Mouse (Mus musculus): ENCODE results near the gene Sash1. TPM values are rescaled to one million over a fixed set of nuclear protein-coding genes. Genes with fewer than 3 reads are reported as not detected.

The Sash1 gene
- polyA plus RNA-seq, 1 experiment from 2014 or later: 4.1 TPM

DNA sequence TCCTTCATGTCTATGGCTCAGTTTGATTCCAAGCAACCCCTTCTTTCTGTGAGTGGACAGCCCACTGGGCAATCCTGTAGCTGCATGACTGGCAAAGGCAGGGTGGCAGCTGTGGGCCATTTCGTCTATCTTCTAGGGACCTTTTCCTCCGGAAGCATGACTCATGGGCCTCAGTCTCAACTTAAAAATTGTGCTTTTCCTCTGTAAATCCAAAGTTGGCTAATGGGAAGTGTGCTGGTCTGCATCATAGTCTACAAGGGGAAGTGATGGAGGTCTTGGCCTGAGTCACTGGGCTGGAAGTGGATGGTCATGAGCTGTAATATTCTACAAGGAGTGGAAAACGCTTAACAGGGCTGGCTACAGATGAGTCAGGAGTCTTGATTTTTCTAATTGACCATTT is 15.5 kb downstream of the Sash1 start:
- no peak overlapping the region for H3K4me3 ChIP-seq
- H3K4me1 ChIP-seq: peaks cover 8% of the 10 kb centered on the region; the same call in 1 of the 2 replicates
- WGBS: 94% methylated on average over 3 of the region's 3 CpGs

DNA sequence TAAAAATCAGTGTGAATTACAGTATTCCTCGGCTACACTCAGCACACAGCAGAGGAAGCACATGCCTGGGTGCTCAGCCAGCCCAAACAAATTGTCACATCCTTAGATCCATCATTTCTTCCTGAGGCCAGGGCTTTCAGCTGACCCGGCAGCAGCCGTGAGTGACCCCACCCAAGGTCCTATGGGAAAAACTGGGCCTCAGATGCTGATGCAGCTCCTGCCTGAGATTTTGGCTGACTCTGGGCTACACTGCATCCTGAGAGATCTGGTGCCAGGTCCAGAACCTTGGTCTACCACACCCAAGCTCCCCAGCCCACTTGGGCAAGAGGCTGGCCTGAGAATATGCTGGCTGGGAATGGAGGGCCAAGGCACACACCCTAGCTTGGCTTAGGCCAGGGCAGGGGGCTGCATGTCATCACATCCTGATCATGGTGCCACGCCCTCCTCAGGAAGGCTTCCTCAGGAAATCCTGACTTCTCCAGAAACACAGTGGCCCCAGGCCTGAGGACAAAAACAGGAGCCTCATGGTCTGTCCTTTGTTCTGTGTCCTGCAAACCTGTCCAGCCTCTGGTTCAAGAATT is 19.7 kb downstream of the Sash1 start:
- no peaks in the 10 kb centered on the region for H3K36me3 ChIP-seq (replicated peaks)
- peaks cover 21% of the 10 kb centered on the region for H3K4me1 ChIP-seq
- 82% methylated on average over 4 of the region's 4 CpGs for WGBS
- H3K9me3 ChIP-seq: no peaks in the 10 kb centered on the region
- no peak for DNase-seq (ENCODE audit: low spot score)
- H3K27ac ChIP-seq (replicated peaks): peak overlapping the region; percentile 44
- no peaks in the 10 kb centered on the region for H3K27me3 ChIP-seq (replicated peaks; ENCODE audit: low read depth, poor library complexity, severe bottlenecking)
- H3K4me3 ChIP-seq: no peak overlapping the region

More for the DNA sequence above, 15.5 kb downstream of the Sash1 start:
- H3K27ac ChIP-seq (replicated peaks): no peak overlapping the region
- no peak for DNase-seq (ENCODE audit: low spot score)
- H3K36me3 ChIP-seq (replicated peaks): no peaks in the 10 kb centered on the region
- H3K27me3 ChIP-seq (replicated peaks; ENCODE audit: low read depth, poor library complexity, severe bottlenecking): no peaks in the 10 kb centered on the region
- no peaks in the 10 kb centered on the region for H3K9me3 ChIP-seq

DNA sequence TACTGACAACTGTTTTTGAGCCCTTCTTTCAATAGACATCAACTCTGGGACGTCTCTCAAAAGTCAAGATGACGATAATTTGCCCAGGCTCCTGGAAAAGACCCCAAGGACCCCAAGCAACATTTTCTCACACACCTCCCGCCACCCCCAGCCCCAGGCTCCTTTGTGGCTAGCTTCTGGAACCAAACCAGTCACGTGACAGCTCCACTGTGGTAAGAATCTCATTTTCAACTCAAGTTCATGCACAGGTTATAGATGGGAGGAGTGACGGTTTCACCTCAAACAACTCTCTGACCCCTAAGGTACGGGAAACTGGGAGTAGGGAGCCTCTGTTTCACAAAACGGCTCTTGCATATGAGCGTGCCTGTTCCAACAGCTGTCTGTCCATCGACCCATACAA is 25.2 kb downstream of the Sash1 start:
- no peak for DNase-seq (ENCODE audit: low spot score)
- H3K4me1 ChIP-seq: peaks cover 23% of the 10 kb centered on the region
- H3K27ac ChIP-seq (replicated peaks): no peak overlapping the region
- no peaks in the 10 kb centered on the region for H3K27me3 ChIP-seq (replicated peaks; ENCODE audit: low read depth, poor library complexity, severe bottlenecking)
- 70% methylated on average over 9 of the region's 9 CpGs for WGBS
- H3K4me3 ChIP-seq: no peak overlapping the region
- no peaks in the 10 kb centered on the region for H3K9me3 ChIP-seq
- H3K36me3 ChIP-seq (replicated peaks): 0 out of 2 replicates have a peak, but pooled peaks cover 5% of the 10 kb centered on the region

DNA sequence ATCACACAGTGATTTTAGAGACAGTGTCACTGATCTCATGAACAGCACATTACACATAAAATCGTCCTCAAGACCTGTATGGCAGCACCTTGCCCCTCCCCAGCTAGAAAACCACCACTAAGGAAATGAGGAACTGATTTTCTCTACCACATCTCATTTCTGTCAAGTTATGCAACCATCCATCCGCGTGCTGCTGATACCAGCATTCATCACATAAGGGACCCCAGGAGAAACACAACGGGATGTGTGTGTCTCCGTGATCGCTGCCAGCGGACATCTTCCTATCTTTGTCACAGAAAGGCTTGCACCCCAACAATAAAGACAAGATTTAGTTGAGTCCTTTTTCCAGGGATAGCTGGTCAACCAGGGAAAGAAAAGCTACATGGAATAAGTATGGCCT is 27.2 kb downstream of the Sash1 start:
- no peak for DNase-seq (ENCODE audit: low spot score)
- Histone ChIP-seq H3K36me3 (replicated peaks) (0 out of 2 replicates have a peak, but pooled peaks cover 5% of the 10 kb centered on the region), H3K9me3 (no peaks in the 10 kb centered on the region), H3K4me1 (peaks cover 31% of the 10 kb centered on the region), H3K27me3 (replicated peaks; ENCODE audit: low read depth, poor library complexity, severe bottlenecking) (no peaks in the 10 kb centered on the region), H3K27ac (replicated peaks) (no peak overlapping the region), H3K4me3 (no peak overlapping the region)
- WGBS: 94% methylated on average over 7 of the region's 7 CpGs

DNA sequence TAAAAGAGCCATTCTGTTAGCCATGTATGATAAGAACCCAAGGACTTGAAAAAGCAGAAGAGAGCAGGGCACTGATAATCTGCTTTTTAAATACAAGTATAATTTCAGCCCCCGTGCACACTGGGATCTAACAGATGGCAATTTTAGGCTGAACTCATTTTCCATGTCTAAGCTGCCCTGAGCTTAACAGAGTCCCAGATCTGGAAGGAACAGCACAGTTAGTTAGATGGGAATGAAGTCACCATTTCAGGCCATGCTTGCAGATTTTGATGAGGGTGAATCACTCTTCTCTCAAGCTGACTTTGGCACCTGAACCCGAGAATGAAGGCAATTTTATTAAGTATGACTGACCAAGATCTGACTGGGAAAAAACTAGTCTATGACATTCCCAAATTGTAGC is 28.9 kb downstream of the Sash1 start:
- WGBS: 87% methylated on average over 2 of the region's 2 CpGs
- no peaks in the 10 kb centered on the region for H3K27me3 ChIP-seq (replicated peaks; ENCODE audit: low read depth, poor library complexity, severe bottlenecking)
- DNase-seq (ENCODE audit: low spot score): no peak
- H3K4me3 ChIP-seq: no peak overlapping the region
- H3K9me3 ChIP-seq: no peaks in the 10 kb centered on the region
- H3K36me3 ChIP-seq (replicated peaks): 0 out of 2 replicates have a peak, but pooled peaks cover 5% of the 10 kb centered on the region
- peaks cover 40% of the 10 kb centered on the region for H3K4me1 ChIP-seq
- no peak overlapping the region for H3K27ac ChIP-seq (replicated peaks)

DNA sequence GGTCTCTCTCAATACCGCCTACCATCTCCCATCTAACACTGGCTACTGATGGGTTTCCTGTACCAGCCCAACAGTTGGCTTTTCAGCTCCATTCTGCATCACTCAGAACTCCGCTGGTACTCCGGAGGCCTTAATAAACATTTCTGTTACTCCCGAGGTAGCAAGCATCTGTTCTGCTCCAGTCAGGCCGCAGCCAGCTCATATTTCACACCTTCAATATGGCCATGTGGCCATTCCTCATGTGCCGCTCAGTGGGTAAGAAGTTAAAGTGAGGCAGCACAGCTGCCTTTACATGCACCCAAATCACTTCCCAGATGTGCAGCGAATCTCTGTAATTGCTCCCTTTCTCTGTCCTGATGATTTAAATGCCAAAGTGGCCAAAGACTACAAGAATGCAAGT is 32.5 kb downstream of the Sash1 start:
- WGBS: 58% methylated on average over 7 of the region's 7 CpGs
- peak overlapping the region; percentile 44; the same call in 1 of the 2 replicates for H3K27ac ChIP-seq (replicated peaks)
- DNase-seq (ENCODE audit: low spot score): peak; percentile 56
- H3K27me3 ChIP-seq (replicated peaks; ENCODE audit: low read depth, poor library complexity, severe bottlenecking): no peaks in the 10 kb centered on the region
- H3K9me3 ChIP-seq: no peaks in the 10 kb centered on the region
- H3K4me1 ChIP-seq: peaks cover 33% of the 10 kb centered on the region
- H3K4me3 ChIP-seq: no peak overlapping the region
- peaks cover 10% of the 10 kb centered on the region for H3K36me3 ChIP-seq (replicated peaks)

DNA sequence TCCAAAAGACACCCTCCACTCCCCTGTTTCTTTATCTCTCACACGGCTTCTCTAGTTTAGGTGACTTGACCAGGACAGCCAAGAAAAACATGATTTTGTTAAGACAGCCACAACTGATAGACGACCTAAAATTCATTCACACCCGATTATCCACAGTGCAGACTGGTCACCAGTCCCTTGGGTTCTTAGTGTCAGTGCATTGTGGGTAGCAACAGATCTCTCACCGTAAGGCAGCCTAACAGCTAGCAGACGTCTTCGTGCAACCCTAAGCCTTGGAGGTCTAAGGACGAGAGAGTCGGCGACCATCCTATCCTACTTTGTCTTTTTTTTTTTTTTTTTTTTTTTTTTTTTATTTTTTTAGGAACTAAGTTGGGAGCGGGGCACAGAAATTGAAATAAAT is 34.2 kb downstream of the Sash1 start:
- Histone ChIP-seq H3K27ac (replicated peaks) (no peak overlapping the region; the same call in 1 of the 2 replicates), H3K4me3 (no peak overlapping the region), H3K4me1 (peaks cover 40% of the 10 kb centered on the region), H3K9me3 (no peaks in the 10 kb centered on the region), H3K27me3 (replicated peaks; ENCODE audit: low read depth, poor library complexity, severe bottlenecking) (no peaks in the 10 kb centered on the region), H3K36me3 (replicated peaks) (peaks cover 13% of the 10 kb centered on the region)
- 88% methylated on average over 10 of the region's 10 CpGs for WGBS
- no peak for DNase-seq (ENCODE audit: low spot score)

DNA sequence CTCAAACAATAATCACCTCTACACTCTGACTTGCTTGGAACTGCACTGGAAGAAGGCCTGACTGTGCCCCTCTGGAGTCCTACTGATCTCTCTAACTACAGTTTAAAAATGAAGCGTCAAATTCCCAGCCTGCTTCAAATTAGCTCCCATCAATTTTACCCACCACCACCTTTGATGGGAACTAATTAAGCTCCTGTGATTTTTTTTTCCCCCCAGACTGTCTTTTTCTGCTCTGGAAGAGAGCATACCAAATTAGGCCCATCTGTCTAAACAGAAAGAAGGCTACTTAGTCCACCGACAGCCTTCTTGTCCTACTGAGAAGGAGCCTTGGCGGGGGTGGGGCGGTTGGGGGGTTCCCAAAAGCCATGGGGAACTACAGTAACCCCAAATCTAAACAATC is 37.9 kb downstream of the Sash1 start:
- no peaks in the 10 kb centered on the region for H3K9me3 ChIP-seq
- DNase-seq (ENCODE audit: low spot score): no peak
- H3K27me3 ChIP-seq (replicated peaks; ENCODE audit: low read depth, poor library complexity, severe bottlenecking): no peaks in the 10 kb centered on the region
- H3K27ac ChIP-seq (replicated peaks): no peak overlapping the region
- H3K4me3 ChIP-seq: no peak overlapping the region
- H3K36me3 ChIP-seq (replicated peaks): peaks cover 18% of the 10 kb centered on the region
- 45% methylated on average over 4 of the region's 4 CpGs for WGBS
- peaks cover 40% of the 10 kb centered on the region for H3K4me1 ChIP-seq

DNA sequence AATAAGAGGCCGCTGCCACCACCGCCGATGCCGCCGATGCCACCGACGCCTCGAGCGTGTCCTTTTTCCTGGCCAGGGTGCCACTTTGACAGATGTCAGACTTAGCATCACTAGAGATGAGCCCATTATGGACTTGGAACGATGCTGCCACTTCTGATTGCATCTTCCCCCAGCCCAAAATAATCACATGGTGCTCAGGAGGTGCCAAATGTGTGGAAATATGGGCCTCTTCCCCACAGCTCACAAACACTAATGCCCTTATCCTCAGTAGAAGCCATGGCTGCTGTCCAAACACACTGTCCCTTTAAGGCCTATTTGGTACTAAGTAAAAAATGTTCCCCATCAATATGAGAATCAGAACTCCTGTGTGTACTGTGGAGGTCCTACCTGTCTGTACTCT is 39.6 kb downstream of the Sash1 start:
- 94% methylated on average over 10 of the region's 10 CpGs for WGBS
- no peak for DNase-seq (ENCODE audit: low spot score)
- no peak overlapping the region for H3K4me3 ChIP-seq
- no peak overlapping the region for H3K27ac ChIP-seq (replicated peaks)
- H3K27me3 ChIP-seq (replicated peaks; ENCODE audit: low read depth, poor library complexity, severe bottlenecking): no peaks in the 10 kb centered on the region
- peaks cover 18% of the 10 kb centered on the region for H3K36me3 ChIP-seq (replicated peaks)
- H3K9me3 ChIP-seq: no peaks in the 10 kb centered on the region
- H3K4me1 ChIP-seq: peaks cover 31% of the 10 kb centered on the region

DNA sequence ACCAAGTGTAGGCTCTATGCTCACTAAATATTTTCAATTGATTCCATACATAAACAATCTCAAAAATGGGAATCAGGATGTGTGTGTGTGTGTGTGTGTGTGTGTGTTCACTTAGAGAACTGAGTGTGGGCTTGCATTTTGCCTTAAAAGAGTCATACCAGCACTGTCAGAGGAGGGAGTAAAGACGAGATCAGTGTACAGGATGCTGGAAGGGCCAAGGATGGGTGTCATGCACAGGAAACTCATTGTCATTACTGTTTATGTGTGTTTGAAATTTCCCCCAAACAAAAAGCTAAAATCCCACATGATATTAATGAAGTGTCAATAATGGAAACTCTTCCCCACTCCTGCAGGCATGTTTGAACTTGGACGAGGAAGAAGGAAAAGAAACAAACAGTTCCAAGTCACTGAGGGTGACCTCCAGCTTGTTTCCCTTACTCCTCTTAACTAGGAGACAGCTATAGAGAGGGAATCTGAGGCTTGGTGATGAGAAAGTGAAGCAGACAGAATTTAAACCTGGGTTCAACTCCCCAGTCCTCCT is 40.6 kb downstream of the Sash1 start:
- H3K9me3 ChIP-seq: no peaks in the 10 kb centered on the region
- peaks cover 18% of the 10 kb centered on the region for H3K36me3 ChIP-seq (replicated peaks)
- no peak overlapping the region for H3K27ac ChIP-seq (replicated peaks)
- 68% methylated on average over 2 of the region's 2 CpGs for WGBS
- DNase-seq (ENCODE audit: low spot score): no peak
- H3K4me3 ChIP-seq: no peak overlapping the region
- no peaks in the 10 kb centered on the region for H3K27me3 ChIP-seq (replicated peaks; ENCODE audit: low read depth, poor library complexity, severe bottlenecking)
- H3K4me1 ChIP-seq: peaks cover 34% of the 10 kb centered on the region

DNA sequence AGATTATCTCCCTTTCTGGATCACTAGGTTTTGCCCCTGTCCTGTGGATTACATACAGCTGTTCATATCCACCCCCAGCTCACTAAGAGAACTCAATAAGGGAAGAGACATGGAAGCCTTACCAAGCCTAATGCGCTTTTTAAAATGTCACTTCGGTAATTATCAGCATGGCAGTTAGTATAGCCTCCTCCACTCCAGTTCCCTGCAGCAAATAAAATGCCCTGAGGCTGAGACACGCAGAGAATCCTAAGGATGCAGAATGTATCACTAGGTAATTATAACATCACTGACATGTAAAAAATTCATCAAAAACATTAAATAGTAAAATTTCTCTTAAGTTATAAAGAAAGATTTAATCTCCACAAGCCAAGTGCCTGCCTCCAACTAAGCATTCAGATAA is 45.9 kb downstream of the Sash1 start:
- Histone ChIP-seq H3K36me3 (replicated peaks) (no peaks in the 10 kb centered on the region), H3K4me3 (no peak overlapping the region), H3K27ac (replicated peaks) (no peak overlapping the region), H3K27me3 (replicated peaks; ENCODE audit: low read depth, poor library complexity, severe bottlenecking) (no peaks in the 10 kb centered on the region), H3K9me3 (no peaks in the 10 kb centered on the region), H3K4me1 (peaks cover 26% of the 10 kb centered on the region)
- 71% methylated on average over 3 of the region's 3 CpGs for WGBS
- no peak for DNase-seq (ENCODE audit: low spot score)

DNA sequence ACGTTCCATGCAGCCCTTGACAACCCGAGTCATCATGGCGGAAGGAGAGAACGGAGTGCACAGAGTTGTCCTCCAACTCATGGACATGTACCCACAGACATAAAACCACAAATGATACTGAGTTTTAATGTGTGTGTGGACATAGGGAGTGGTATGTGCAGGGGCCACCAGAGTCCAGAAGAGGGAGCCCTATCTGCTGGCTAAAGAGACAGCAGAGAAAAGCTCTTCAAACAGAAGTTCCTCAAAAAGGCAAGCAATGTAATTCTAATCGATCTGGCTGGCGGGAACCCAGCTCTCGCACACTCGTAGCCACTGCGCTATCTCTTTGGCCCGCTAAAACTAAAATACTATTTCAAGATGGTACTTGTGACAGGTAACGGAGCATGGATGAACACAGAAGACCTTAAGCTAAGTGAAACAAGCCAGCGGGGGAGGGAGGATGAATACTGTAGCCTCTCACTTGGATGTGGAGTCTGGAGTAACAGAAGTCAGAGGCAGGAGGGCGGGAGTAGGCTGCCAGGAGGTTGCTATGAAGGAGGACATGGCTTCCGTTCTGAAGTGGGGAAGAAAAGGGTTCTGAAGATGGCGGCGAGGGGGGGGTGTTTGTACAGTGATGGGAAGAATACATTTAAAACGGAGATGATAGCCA is 51.9 kb downstream of the Sash1 start:
- no peak for DNase-seq (ENCODE audit: low spot score)
- 92% methylated on average over 17 of the region's 17 CpGs for WGBS
- Histone ChIP-seq H3K27ac (replicated peaks) (no peak overlapping the region), H3K4me3 (no peak overlapping the region), H3K9me3 (no peaks in the 10 kb centered on the region), H3K27me3 (replicated peaks; ENCODE audit: low read depth, poor library complexity, severe bottlenecking) (no peaks in the 10 kb centered on the region), H3K4me1 (no peaks in the 10 kb centered on the region), H3K36me3 (replicated peaks) (peaks cover 11% of the 10 kb centered on the region; the same call in 1 of the 2 replicates)

DNA sequence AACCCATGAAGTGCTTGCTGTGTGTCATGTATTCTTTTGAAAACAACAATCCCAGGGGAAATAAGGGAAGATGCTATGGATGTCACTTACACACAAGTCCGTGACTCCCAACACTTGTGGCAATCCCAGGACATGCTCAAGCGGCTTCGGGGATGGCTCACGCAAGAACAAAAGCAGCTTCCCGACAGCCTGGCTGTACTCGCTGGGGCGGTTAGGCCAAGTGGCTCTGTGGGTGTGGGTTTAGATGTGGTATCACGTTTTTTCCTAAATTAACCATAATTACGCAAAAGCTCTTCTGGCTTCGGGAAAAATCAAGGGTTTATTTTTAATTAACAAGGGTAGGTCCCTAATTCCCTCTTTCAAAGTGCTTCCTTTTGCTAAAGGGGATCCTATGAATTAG is 59.6 kb downstream of the Sash1 start:
- DNase-seq (ENCODE audit: low spot score): no peak
- 42% methylated on average over 10 of the region's 10 CpGs for WGBS
- H3K27me3 ChIP-seq (replicated peaks; ENCODE audit: low read depth, poor library complexity, severe bottlenecking): no peaks in the 10 kb centered on the region

More for the DNA sequence above, 59.6 kb downstream of the Sash1 start:
- H3K4me1 ChIP-seq: peaks cover 30% of the 10 kb centered on the region
- H3K36me3 ChIP-seq (replicated peaks): peaks cover 8% of the 10 kb centered on the region; the same call in 1 of the 2 replicates
- H3K27ac ChIP-seq (replicated peaks): 0 out of 2 replicates have a peak overlapping the region, but pooled peaks have one; percentile 30
- no peaks in the 10 kb centered on the region for H3K9me3 ChIP-seq
- H3K4me3 ChIP-seq: no peak overlapping the region
